Mouse (Mus musculus) forebrain, embryonic 10.5 days (tissue): ENCODE data around the gene Lrig1. TPM values are rescaled to one million over a fixed set of nuclear protein-coding genes. Genes with fewer than 3 reads are reported as not detected.

Experiments used
- DNase-seq: peaks from one replicate; pipeline ENCODE4 v3.0.0-alpha.2; 2017; ENCODE audit warnings: low spot score; ENCODE audit errors: extremely low spot score
- H3K27ac ChIP-seq: fragments of 300-500 bp; sonication (generic); 2 replicates; pipeline ENCODE4 v1.5.1; 2016; ENCODE audit warnings: mild to moderate bottlenecking
- H3K27me3 ChIP-seq: fragments of 300-500 bp; sonication (generic); 2 replicates; pipeline ENCODE4 v1.6.1; 2016; ENCODE audit warnings: mild to moderate bottlenecking; ENCODE audit not compliant: poor library complexity, severe bottlenecking
- H3K36me3 ChIP-seq: fragments of 300-500 bp; sonication (generic); replicated peaks from 2 replicates; pipeline ENCODE4 v1.6.1; 2016; ENCODE audit warnings: mild to moderate bottlenecking, moderate library complexity
- H3K4me1 ChIP-seq: fragments of 300-500 bp; sonication (generic); 2 replicates; pipeline ENCODE4 v1.6.1; 2016
- H3K4me3 ChIP-seq: fragments of 300-500 bp; sonication (generic); 2 replicates; pipeline ENCODE4 v1.5.1; 2016; ENCODE audit warnings: mild to moderate bottlenecking, moderate library complexity
- H3K9me3 ChIP-seq: fragments of 300-500 bp; sonication (generic); 2 replicates; pipeline ENCODE4 v1.6.1; 2016; ENCODE audit warnings: mild to moderate bottlenecking, moderate library complexity
- WGBS: fragments of 180-500 bp; shearing (Covaris S2); methylation state at CpG from one replicate; pipeline ENCODE4 v1.1.7; 2016; 5-methylcytosine and 5-hydroxymethylcytosine counted together
- polyA plus RNA-seq: library from polyadenylated mRNA; unstranded; fragments of >200 nt; fragmentation: Nextera tagmentation; extraction: Ambion mirVana; gene quantifications from 2 replicates; pipeline ENCODE4 v1.2.1, GENCODE M21; 2016

Lrig1 gene
- polyA plus RNA-seq, 1 experiment from 2014 or later, result 20.6 TPM

DNA sequence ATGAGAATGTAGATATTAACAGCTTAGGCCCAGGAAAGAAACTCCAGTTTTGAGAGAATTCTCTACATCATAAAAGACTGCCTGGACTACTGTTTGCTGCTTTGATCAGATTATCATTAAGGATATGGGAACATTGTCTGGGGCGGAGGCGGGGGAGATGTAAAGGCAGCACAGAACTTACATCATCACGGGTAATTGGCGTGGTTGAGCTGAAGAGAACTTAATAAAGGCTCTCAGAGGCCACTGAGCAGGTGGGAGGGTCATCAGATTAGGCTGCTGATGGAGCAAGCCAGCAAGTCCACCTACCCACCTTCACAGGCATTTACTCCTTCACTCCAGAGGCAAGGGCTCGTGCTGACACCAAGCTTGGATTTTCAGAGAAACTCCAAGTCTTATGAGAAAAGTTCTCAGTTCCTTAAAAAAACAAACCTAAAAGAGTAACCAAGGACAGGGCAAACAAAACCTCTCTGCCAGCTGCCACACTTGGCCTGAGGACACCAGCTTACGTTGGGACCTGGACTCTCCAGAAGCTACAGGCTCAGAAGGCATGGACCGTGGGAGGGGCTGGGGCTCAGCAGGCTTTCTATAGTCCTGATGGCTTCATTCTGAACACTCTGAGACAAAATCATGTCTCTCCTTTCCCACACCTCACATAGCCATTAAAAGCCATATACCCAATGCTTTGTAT lies 33.4 kb downstream of the Lrig1 start:
- peaks cover 76% of the 10 kb centered on the region for H3K4me1 ChIP-seq
- 62% methylated on average over 7 of the region's 7 CpGs for WGBS
- H3K27me3 ChIP-seq, result no peaks in the 10 kb centered on the region
- peaks cover 25% of the 10 kb centered on the region for H3K36me3 ChIP-seq
- no peak overlapping the region for H3K4me3 ChIP-seq
- DNase-seq, result no peak
- H3K9me3 ChIP-seq, result no peaks in the 10 kb centered on the region
- peak overlapping the region; percentile 74 for H3K27ac ChIP-seq

DNA sequence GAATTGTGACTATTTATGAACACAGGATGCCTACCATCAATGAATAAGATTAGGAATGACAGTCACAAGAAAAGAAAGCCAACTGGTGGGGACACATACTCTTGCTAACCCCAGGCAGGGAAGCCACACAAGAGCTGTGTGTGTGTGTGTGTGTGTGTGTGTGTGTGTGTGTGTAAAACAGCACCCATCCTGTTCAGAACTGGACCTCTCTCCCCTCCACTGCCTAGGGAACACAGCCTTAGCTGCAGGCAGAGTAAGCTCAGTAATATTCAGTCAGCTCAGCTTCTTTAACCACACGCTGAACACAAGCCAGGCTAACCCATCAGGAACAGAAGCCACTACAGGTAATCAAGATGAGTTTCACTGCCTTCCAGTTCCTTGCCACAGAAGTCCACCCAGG lies 34.3 kb downstream of the Lrig1 start:
- Histone ChIP-seq H3K27me3 (no peaks in the 10 kb centered on the region), H3K9me3 (no peaks in the 10 kb centered on the region), H3K36me3 (peaks cover 34% of the 10 kb centered on the region), H3K4me3 (no peak overlapping the region), H3K27ac (peak overlapping the region; percentile 67), H3K4me1 (peaks cover 68% of the 10 kb centered on the region)
- 84% methylated on average over 1 of the region's 1 CpGs for WGBS
- no peak for DNase-seq

DNA sequence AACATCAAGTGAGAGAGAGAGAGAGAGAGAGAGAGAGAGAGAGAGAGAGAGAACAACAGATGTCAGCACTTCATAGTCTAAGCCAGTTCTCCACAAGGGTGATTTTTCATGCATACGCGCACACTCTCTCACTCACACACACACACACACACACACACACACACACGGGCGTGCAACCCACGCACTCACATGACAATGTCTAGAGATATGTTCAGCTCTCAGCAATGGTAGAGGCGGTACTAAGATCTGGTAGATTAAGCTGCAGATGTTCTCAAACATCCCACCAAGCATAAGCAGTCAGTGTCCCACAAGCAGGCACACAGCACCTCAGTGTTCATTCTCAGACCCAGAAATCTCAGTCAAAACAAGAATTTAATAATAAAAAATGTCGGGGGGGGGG lies 34.7 kb downstream of the Lrig1 start:
- WGBS, result 92% methylated on average over 7 of the region's 7 CpGs
- peaks cover 68% of the 10 kb centered on the region for H3K4me1 ChIP-seq
- H3K36me3 ChIP-seq, result peaks cover 38% of the 10 kb centered on the region
- no peak overlapping the region for H3K4me3 ChIP-seq
- H3K27ac ChIP-seq, result peak overlapping the region; percentile 67
- H3K27me3 ChIP-seq, result no peaks in the 10 kb centered on the region
- DNase-seq, result no peak
- no peaks in the 10 kb centered on the region for H3K9me3 ChIP-seq

GRCm38 (mm10) chr6:94664000-94664399 lies 36.0 kb downstream of the Lrig1 start:
- Histone ChIP-seq H3K27ac (no peak overlapping the region), H3K36me3 (peaks cover 51% of the 10 kb centered on the region), H3K4me1 (peaks cover 64% of the 10 kb centered on the region), H3K4me3 (no peak overlapping the region), H3K9me3 (no peaks in the 10 kb centered on the region), H3K27me3 (no peaks in the 10 kb centered on the region)
- WGBS, result 84% methylated on average over 6 of the region's 6 CpGs
- no peak for DNase-seq

GRCm38 (mm10) chr6:94661923-94662322 lies 38.0 kb downstream of the Lrig1 start:
- Histone ChIP-seq H3K4me1 (peaks cover 63% of the 10 kb centered on the region), H3K4me3 (no peak overlapping the region), H3K36me3 (peaks cover 70% of the 10 kb centered on the region), H3K27ac (no peak overlapping the region), H3K9me3 (no peaks in the 10 kb centered on the region), H3K27me3 (no peaks in the 10 kb centered on the region)
- WGBS, result 87% methylated on average over 9 of the region's 9 CpGs
- DNase-seq, result no peak

GRCm38 (mm10) chr6:94661321-94661720 lies 38.6 kb downstream of the Lrig1 start:
- Histone ChIP-seq H3K9me3 (no peaks in the 10 kb centered on the region), H3K27me3 (no peaks in the 10 kb centered on the region), H3K4me3 (no peak overlapping the region), H3K36me3 (peaks cover 76% of the 10 kb centered on the region), H3K4me1 (peaks cover 61% of the 10 kb centered on the region), H3K27ac (no peak overlapping the region)
- 93% methylated on average over 8 of the region's 8 CpGs for WGBS
- DNase-seq, result no peak

DNA sequence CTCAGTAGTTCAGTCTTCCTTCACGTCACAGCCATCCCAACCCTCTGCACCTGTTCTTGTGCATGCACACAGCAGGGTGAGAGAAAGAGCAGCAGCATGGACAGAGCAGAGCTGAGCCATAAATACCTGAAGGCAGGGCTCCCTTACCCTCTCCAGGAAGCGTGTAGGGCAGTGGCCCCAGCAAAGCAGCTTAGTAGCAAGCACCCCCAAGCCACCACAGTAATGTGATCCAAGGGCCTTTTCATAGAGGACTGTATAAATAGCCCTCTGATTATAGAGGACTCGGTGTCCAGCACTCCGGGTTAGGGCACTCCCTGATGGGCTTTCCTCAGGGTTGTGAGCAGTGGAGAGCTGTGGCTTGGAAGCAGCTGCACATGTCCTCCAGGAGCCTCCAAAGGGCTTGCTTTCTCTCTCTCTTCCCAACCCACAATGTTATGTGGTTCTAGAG lies 40.0 kb downstream of the Lrig1 start:
- H3K27ac ChIP-seq, result no peak overlapping the region
- no peak for DNase-seq
- H3K4me3 ChIP-seq, result no peak overlapping the region
- H3K9me3 ChIP-seq, result no peaks in the 10 kb centered on the region
- peaks cover 61% of the 10 kb centered on the region for H3K4me1 ChIP-seq
- WGBS, result 90% methylated on average over 4 of the region's 4 CpGs
- H3K27me3 ChIP-seq, result no peaks in the 10 kb centered on the region
- peaks cover 90% of the 10 kb centered on the region for H3K36me3 ChIP-seq

DNA sequence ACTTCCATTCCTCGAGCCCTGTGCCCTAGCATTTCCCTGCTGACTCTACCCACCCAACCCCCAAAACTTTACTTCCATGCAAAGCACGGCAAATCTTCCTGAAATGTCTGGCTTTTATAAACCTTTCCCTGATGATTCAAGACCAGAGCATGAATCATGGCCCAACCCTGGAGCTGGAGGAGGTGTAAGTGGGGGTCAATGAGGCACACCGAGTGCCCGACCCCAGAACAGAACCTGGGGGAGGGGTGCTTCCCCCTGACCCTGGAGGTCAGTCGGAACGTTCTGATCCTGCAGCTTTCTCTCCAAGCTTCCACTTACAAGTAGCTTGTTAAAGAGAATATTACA lies 41.9 kb downstream of the Lrig1 start:
- Histone ChIP-seq H3K4me3 (no peak overlapping the region), H3K27ac (no peak overlapping the region), H3K36me3 (peaks cover 96% of the 10 kb centered on the region), H3K4me1 (peaks cover 63% of the 10 kb centered on the region), H3K27me3 (no peaks in the 10 kb centered on the region), H3K9me3 (no peaks in the 10 kb centered on the region)
- no peak for DNase-seq
- 65% methylated on average over 6 of the region's 6 CpGs for WGBS

GRCm38 (mm10) chr6:94657204-94658135 lies 42.5 kb downstream of the Lrig1 start:
- H3K27me3 ChIP-seq, result no peaks in the 10 kb centered on the region
- H3K27ac ChIP-seq, result no peak overlapping the region
- 88% methylated on average over 12 of the region's 12 CpGs for WGBS
- H3K36me3 ChIP-seq, result peaks cover 94% of the 10 kb centered on the region
- DNase-seq, result no peak
- no peak overlapping the region for H3K4me3 ChIP-seq
- H3K9me3 ChIP-seq, result no peaks in the 10 kb centered on the region
- peaks cover 70% of the 10 kb centered on the region for H3K4me1 ChIP-seq

DNA sequence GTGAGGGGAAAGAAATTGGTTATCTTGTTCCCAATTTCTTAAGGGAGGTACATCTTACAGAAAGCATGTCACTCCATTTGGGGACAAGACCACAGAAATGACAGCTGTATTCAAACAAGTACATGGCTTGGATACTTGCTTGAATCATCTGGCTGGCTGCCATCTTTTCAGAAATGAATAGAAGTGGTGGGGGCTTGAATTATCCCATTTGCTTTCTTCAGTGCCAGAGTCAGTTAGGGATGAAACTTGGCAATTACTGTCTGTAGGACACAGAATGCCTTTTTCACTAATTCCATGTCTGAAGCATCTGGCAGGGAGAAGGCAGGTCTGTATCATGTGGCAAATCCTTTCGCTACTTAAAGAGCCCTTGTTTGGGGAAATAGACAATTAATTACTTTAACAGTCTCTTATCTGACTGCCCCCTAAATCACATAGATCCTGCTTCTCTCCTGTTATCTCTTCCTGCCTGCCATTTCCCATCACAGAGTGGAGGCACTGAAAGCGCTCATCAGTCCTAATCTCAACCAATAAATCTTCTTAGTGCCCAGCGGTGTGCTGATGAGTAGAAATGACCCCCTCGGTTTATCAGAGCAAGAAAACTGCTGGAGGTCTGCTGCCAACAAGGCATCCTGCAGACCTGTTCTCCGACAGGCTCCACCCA lies 44.0 kb downstream of the Lrig1 start:
- H3K36me3 ChIP-seq, result peaks cover 93% of the 10 kb centered on the region
- H3K27ac ChIP-seq, result no peak overlapping the region
- 52% methylated on average over 5 of the region's 5 CpGs for WGBS
- no peak overlapping the region for H3K4me3 ChIP-seq
- DNase-seq, result no peak
- no peaks in the 10 kb centered on the region for H3K9me3 ChIP-seq
- H3K4me1 ChIP-seq, result peaks cover 85% of the 10 kb centered on the region
- no peaks in the 10 kb centered on the region for H3K27me3 ChIP-seq

DNA sequence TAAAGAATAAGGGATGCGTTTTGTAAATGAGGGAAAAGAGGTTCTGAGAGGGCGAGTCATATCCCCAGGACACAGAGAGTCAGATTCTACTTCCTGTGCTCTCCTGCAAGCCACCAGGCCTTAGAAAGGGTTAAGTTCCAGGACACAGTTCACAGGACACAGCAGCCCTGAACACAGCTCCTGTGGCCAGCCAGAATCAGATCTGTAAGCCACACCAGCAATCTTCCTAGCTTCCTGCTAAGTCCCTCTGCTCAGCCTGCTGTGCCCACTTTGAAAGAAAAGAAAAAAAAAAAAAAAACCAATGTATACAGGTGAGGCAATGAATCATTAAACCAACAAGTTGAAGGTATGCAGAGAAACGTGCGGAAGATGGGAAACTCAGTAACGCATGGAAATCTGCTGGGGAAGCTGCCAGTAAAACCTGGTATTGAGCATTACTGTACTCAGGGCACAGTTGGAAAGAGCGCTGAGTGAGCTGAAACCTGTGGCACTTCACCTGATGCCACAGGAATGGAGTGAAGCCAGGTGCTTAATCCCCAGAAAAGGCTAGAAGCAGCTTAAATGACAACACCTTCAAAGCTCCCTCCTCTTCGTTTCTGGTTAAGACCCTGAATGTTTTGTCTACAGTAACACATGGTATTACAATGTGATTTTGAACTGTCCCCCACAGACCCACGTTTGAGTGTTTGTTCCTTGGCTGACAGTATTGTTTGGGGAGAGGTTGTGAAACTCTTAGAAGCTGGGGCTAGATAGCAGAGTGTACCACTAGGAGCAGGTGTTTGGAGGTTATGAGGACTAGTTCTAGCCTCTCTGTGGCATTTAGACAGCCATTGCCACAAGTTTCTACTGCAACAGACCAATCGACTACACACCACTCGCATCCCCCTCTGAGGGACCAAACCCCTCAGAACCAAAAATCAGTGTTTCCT lies 46.3 kb downstream of the Lrig1 start:
- Histone ChIP-seq H3K4me3 (no peak overlapping the region), H3K27me3 (no peaks in the 10 kb centered on the region), H3K36me3 (peaks cover 80% of the 10 kb centered on the region), H3K4me1 (peaks cover 92% of the 10 kb centered on the region), H3K9me3 (no peaks in the 10 kb centered on the region), H3K27ac (no peak overlapping the region)
- DNase-seq, result no peak
- WGBS, result 75% methylated on average over 10 of the region's 10 CpGs

DNA sequence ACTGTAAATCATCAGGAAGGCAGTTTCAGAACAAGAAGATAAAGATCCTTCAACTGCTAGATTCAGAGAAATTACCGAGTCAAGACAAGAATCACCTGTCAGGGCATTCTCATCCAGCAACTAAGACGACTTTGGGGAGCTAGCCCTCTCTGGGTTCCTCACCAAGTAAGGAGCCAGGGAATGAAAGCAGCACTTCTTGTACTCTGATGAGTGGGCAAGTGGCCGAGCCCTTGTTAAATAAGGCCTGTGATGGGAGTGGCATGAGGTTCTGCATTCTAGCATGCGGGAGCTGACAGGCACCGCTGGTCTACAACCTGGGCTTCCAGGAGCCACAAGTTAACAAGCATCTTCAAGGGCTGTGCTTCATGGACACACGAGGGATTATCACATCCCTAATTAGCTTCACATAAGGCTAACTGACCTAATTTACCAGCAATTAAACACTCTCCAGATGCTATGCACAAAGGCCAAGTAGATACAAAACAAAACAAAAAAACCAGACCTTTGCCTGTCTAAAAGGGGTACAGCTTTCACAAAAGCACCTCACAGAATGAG lies 47.2 kb downstream of the Lrig1 start:
- H3K27ac ChIP-seq, result no peak overlapping the region
- 59% methylated on average over 6 of the region's 6 CpGs for WGBS
- H3K36me3 ChIP-seq, result peaks cover 72% of the 10 kb centered on the region
- H3K9me3 ChIP-seq, result no peaks in the 10 kb centered on the region
- DNase-seq, result no peak
- H3K4me1 ChIP-seq, result peaks cover 92% of the 10 kb centered on the region
- no peak overlapping the region for H3K4me3 ChIP-seq
- H3K27me3 ChIP-seq, result no peaks in the 10 kb centered on the region
